Mouse (Mus musculus) erythroblast, embryonic 14.5 days (primary cell): ENCODE data around the gene Rsph10b. TPM values are rescaled to one million over a fixed set of nuclear protein-coding genes. Genes with fewer than 3 reads are reported as not detected.

ENCODE experiments used
- H3K27me3 ChIP-seq: 2 replicates; pipeline ENCODE4 v1.6.1; 2012; ENCODE audit warnings: inconsistent platforms; ENCODE audit not compliant: control insufficient read depth
- H3K36me3 ChIP-seq: 2 replicates; pipeline ENCODE4 v1.6.1; 2012; ENCODE audit warnings: mild to moderate bottlenecking, inconsistent platforms; ENCODE audit not compliant: control insufficient read depth
- H3K4me1 ChIP-seq: 2 replicates; pipeline ENCODE4 v1.6.1; 2012; ENCODE audit warnings: inconsistent platforms; ENCODE audit not compliant: control insufficient read depth
- H3K4me3 ChIP-seq: replicated peaks from 2 replicates; pipeline ENCODE3; 2012; ENCODE audit warnings: moderate library complexity, mild to moderate bottlenecking, inconsistent platforms
- H3K9me3 ChIP-seq: 2 replicates; pipeline ENCODE4 v1.6.1; 2012; ENCODE audit warnings: low read length, inconsistent platforms, mixed read lengths; ENCODE audit not compliant: control insufficient read depth
- GATA1 ChIP-seq: IDR thresholded peaks from 2 replicates; pipeline ENCODE4 v1.6.1; 2012; ENCODE audit warnings: low read length, inconsistent platforms, mixed read lengths
- TAL1 ChIP-seq: IDR thresholded peaks from 3 replicates; pipeline ENCODE4 v1.6.1; 2012; ENCODE audit warnings: low read length, inconsistent platforms, mixed read lengths
- polyA plus RNA-seq: library from polyadenylated mRNA; stranded (reverse); fragments of >175 nt; gene quantifications from 2 replicates; pipeline ENCODE4 v1.2.3, GENCODE M21; 2012

Gene Rsph10b
- polyA plus RNA-seq, 1 experiment, result 0.05 TPM

DNA sequence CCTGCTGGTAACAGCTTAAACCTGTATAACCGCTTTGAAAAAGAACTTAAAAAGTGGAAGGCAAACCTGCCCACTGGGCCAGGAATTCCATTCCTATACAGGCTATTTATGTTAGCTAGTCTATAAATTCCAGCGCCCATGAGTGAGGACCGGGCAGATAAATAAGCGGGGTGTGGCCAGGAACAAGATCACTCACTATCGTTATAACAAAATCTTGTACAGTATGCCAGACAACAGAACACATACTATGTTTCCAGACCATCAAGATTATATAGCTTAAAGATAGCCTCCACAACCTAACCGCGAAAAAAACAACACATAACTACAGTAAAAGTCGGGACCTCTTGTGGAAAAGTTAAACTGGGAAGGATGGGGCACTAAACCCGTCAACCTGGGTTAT lies 23.9 kb upstream of the Rsph10b start:
- no peak for TF ChIP-seq GATA1
- TF ChIP-seq TAL1, result no peak
- Histone ChIP-seq H3K4me1 (peaks cover 57% of the 10 kb centered on the region), H3K4me3 (peak overlapping the region; percentile 77), H3K27me3 (no peaks in the 10 kb centered on the region), H3K36me3 (peaks cover 66% of the 10 kb centered on the region), H3K9me3 (no peaks in the 10 kb centered on the region)

- TF ChIP-seq GATA1, result no peak
- no peak for TF ChIP-seq TAL1
- peaks cover 65% of the 10 kb centered on the region for H3K36me3 ChIP-seq
- H3K9me3 ChIP-seq, result no peaks in the 10 kb centered on the region
- H3K4me3 ChIP-seq, result peak within 1 kb of the TSS; percentile 77
- H3K27me3 ChIP-seq, result no peaks in the 10 kb centered on the region
- H3K4me1 ChIP-seq, result peaks cover 51% of the 10 kb centered on the region
These were observed 23.1 kb upstream of the Rsph10b start, which contains the start of the genes Aimp2 and Pms2 for GRCm38 (mm10) chr5:143909417-143910400. Gene Aimp2 (minus strand): TSS chr5:143909847. Gene Pms2 (plus strand): TSS chr5:143909964.

DNA sequence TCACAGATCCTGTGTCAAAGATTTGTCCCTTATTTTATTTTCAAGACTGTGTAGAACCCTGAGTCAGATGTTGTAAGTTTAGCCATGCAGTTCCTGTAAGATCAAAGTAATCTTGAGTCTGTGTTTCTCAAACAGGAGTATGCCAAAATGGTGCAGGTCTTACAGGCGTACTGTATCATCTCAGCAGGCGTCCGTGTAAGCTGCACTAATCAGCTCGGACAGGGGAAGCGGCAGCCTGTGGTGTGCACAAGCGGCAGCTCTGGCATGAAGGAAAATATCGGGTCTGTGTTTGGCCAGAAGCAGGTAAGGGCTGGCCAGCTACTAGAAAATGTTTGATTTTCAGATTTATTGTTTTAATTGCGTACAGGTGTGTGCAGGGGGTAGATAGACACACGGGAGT lies 16.6 kb upstream of the Rsph10b start:
- H3K4me1 ChIP-seq, result peaks cover 13% of the 10 kb centered on the region
- no peak for TF ChIP-seq GATA1
- no peak for TF ChIP-seq TAL1
- peaks cover 90% of the 10 kb centered on the region for H3K36me3 ChIP-seq
- no peaks in the 10 kb centered on the region for H3K27me3 ChIP-seq
- H3K4me3 ChIP-seq, result no peak overlapping the region
- H3K9me3 ChIP-seq, result no peaks in the 10 kb centered on the region

DNA sequence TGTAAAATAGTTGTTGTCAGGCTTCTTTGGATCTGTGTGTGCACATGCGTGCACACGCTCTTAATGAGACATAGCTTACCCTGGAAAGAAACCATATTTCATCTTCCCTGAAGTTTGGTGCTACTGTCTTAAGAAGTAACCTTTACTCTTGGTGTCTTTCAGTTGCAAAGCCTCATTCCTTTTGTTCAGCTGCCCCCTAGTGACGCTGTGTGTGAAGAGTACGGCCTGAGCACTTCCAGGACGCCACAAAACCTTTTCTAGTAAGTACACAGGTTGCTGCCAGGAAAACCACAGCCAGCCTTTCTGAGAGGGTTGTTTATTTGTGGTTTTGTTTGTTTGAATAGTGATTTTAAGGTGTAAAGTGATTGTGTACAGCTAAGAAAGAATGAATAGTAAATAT lies 15.4 kb upstream of the Rsph10b start:
- Histone ChIP-seq H3K4me1 (peaks cover 6% of the 10 kb centered on the region), H3K27me3 (no peaks in the 10 kb centered on the region), H3K36me3 (peaks cover 94% of the 10 kb centered on the region), H3K9me3 (no peaks in the 10 kb centered on the region), H3K4me3 (no peak overlapping the region)
- no peak for TF ChIP-seq GATA1
- no peak for TF ChIP-seq TAL1

DNA sequence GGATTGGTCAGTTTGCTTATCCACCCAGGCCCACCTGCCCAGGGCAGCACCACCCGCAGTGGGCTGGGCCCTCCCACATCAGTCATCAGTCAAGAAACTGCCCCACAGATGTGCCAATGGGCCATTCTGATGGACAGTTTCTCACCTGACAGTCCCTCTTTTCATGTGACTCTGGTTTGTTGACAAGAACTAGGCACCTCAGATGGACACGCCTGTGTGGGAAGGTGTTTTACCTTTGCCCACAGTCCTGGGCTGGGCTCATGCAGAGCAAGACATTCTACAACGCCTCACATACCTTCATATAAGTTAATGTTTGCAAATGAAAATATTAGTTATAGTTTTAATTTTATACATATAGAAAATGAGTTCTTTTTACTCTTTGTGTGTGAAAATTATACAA lies 14.7 kb upstream of the Rsph10b start:
- H3K36me3 ChIP-seq, result peaks cover 94% of the 10 kb centered on the region
- H3K4me1 ChIP-seq, result peaks cover 6% of the 10 kb centered on the region
- no peaks in the 10 kb centered on the region for H3K9me3 ChIP-seq
- H3K27me3 ChIP-seq, result no peaks in the 10 kb centered on the region
- no peak overlapping the region for H3K4me3 ChIP-seq
- no peak for TF ChIP-seq GATA1
- TF ChIP-seq TAL1, result no peak

- peak; percentile 79 for TF ChIP-seq TAL1
- TF ChIP-seq GATA1, result peak; percentile 82
- peaks cover 35% of the 10 kb centered on the region for H3K4me1 ChIP-seq
- no peaks in the 10 kb centered on the region for H3K9me3 ChIP-seq
- peak overlapping the region; percentile 37 for H3K4me3 ChIP-seq
- H3K36me3 ChIP-seq, result peaks cover 100% of the 10 kb centered on the region
- H3K27me3 ChIP-seq, result no peaks in the 10 kb centered on the region
These were observed 7.9 kb upstream of the Rsph10b start for GRCm38 (mm10) chr5:143924781-143925452.

DNA sequence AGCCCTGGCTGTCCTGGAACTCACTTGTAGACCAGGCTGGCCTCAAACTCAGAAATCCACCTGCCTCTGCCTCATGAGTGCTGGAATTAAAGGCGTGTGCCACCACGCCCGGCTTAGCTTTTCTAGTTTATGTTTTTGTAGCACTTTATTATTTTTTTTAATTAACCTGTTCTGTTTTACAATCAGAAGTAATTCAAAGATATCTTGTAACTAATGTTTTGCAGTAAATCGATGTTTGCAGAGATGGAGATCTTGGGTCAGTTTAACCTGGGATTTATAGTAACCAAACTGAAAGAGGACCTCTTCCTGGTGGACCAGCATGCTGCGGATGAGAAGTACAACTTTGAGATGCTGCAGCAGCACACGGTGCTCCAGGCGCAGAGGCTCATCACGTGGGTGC lies 5.0 kb upstream of the Rsph10b start, which contains the start of gene Gm42421:
Gene Gm42421 (plus strand): TSS at position 301 of the 400 bp plus-strand sequence.
- TF ChIP-seq GATA1 (no peak), TAL1 (no peak)
- Histone ChIP-seq H3K27me3 (no peaks in the 10 kb centered on the region), H3K4me1 (peaks cover 34% of the 10 kb centered on the region), H3K9me3 (no peaks in the 10 kb centered on the region), H3K4me3 (no peak within 1 kb of the TSS), H3K36me3 (peaks cover 99% of the 10 kb centered on the region)

GRCm38 (mm10) chr5:143929291-143929690 lies 3.5 kb upstream of the Rsph10b start:
- Histone ChIP-seq H3K27me3 (no peaks in the 10 kb centered on the region), H3K36me3 (peaks cover 91% of the 10 kb centered on the region), H3K4me3 (no peak overlapping the region), H3K9me3 (no peaks in the 10 kb centered on the region), H3K4me1 (peaks cover 25% of the 10 kb centered on the region)
- TF ChIP-seq TAL1 (no peak), GATA1 (no peak)

DNA sequence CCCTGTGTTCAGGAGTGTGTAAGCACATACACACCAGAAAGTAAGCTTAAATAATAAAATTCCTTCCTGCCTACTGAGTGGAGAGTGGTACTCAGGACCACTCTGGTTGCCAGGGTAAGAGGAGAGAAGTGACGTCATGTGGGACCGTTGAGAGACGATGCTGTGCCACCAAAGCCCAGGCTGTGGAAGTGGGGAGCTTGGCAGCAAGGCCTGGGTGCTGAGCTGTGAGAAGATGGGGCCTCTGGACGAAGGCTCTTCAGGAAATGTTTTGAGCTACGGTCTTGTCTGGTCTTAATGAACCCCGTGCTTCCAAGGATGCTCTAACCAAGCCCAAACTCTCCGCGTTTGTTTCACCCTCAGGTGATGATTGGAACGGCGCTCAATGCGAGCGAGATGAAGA lies 2.2 kb upstream of the Rsph10b start:
- Histone ChIP-seq H3K4me3 (no peak overlapping the region), H3K36me3 (peaks cover 78% of the 10 kb centered on the region), H3K9me3 (no peaks in the 10 kb centered on the region), H3K27me3 (no peaks in the 10 kb centered on the region), H3K4me1 (peaks cover 12% of the 10 kb centered on the region)
- TF ChIP-seq TAL1 (no peak), GATA1 (no peak)
